Mouse (Mus musculus) heart, postnatal 0 days (tissue): ENCODE results near the gene Pofut1. TPM values are rescaled to one million over a fixed set of nuclear protein-coding genes. Genes with fewer than 3 reads are reported as not detected.

ENCODE experiments used
- ATAC-seq: fragments of 200-750 bp; cut with Nextera tagmentation; 2 replicates; pipeline ENCODE4 v1.8.0; 2017; ENCODE audit warnings: low read depth, moderate number of reproducible peaks, moderate library complexity; ENCODE audit not compliant: insufficient read depth
- DNase-seq: peaks from one replicate; pipeline ENCODE4 v3.0.0-alpha.2; 2016; ENCODE audit warnings: low spot score
- H3K27ac ChIP-seq: fragments of 300-500 bp; sonication (generic); 2 replicates; pipeline ENCODE4 v1.5.1; 2014; ENCODE audit warnings: low read depth, mild to moderate bottlenecking
- H3K27me3 ChIP-seq: fragments of 300-500 bp; sonication (generic); 2 replicates; pipeline ENCODE4 v1.6.1; 2014; ENCODE audit warnings: low read length, mixed read lengths; ENCODE audit not compliant: control insufficient read depth, insufficient read depth
- H3K36me3 ChIP-seq: fragments of 300-500 bp; sonication (generic); replicated peaks from 2 replicates; pipeline ENCODE4 v1.6.1; 2014; ENCODE audit warnings: low read length, mixed read lengths; ENCODE audit not compliant: control insufficient read depth, insufficient read depth
- H3K4me1 ChIP-seq: fragments of 300-500 bp; sonication (generic); 2 replicates; pipeline ENCODE4 v1.6.1; 2014; ENCODE audit warnings: antibody characterized with exemption; ENCODE audit not compliant: control insufficient read depth, insufficient read depth
- H3K4me2 ChIP-seq: fragments of 300-500 bp; sonication (generic); 2 replicates; pipeline ENCODE4 v1.6.1; 2014; ENCODE audit warnings: low read depth, mild to moderate bottlenecking, low read length, moderate library complexity
- H3K4me3 ChIP-seq: fragments of 300-500 bp; sonication (generic); 2 replicates; pipeline ENCODE4 v1.5.1; 2014; ENCODE audit warnings: low read depth, low read length
- H3K9ac ChIP-seq: fragments of 300-500 bp; sonication (generic); replicated peaks from 2 replicates; pipeline ENCODE4 v1.6.1; 2014; ENCODE audit warnings: low read depth, low read length, mixed read lengths
- H3K9me3 ChIP-seq: fragments of 300-500 bp; sonication (generic); replicated peaks from 2 replicates; pipeline ENCODE4 v1.6.1; 2016; ENCODE audit warnings: low read length; ENCODE audit not compliant: control insufficient read depth
- CTCF ChIP-seq: IDR thresholded peaks from 2 replicates; pipeline ENCODE4 v1.5.1; 2016; ENCODE audit warnings: antibody characterized with exemption, control low read depth, low read depth
- EP300 ChIP-seq: IDR thresholded peaks from 2 replicates; pipeline ENCODE4 v1.6.1; 2016; ENCODE audit warnings: antibody characterized with exemption, low read depth
- WGBS: fragments of 180-500 bp; shearing (Covaris S2); extraction: QIAGEN DNeasy Blood & Tissue Kit; methylation state at CpG from one replicate; pipeline ENCODE4 v1.1.7; 2014; 5-methylcytosine and 5-hydroxymethylcytosine counted together
- polyA plus RNA-seq: library from polyadenylated mRNA; unstranded; fragments of >200 nt; fragmentation: Nextera tagmentation; extraction: Ambion mirVana; gene quantifications from 2 replicates; pipeline ENCODE4 v1.2.1, GENCODE M21; 2015
- total RNA-seq: library from RNA; depleted of rRNA; stranded (reverse); fragments of >200 nt; gene quantifications from 2 replicates; pipeline ENCODE4 v1.2.3, GENCODE M21; 2014; ENCODE audit warnings: low replicate concordance

The Pofut1 gene
- total and polyA plus RNA-seq, 2 experiments from 2014 or later = 2.5 to 28.6 TPM

GRCm38 (mm10) chr2:153286524-153286923, 45.2 kb downstream of the Pofut1 start:
- H3K9me3 ChIP-seq = no peaks in the 10 kb centered on the region
- no peak overlapping the region for H3K4me2 ChIP-seq
- H3K27me3 ChIP-seq = no peaks in the 10 kb centered on the region
- no peak for DNase-seq
- peaks cover under 1% of the 10 kb centered on the region for H3K4me1 ChIP-seq
- no peak for ATAC-seq
- WGBS = 70% methylated on average over 4 of the region's 4 CpGs
- H3K4me3 ChIP-seq = no peak overlapping the region
- H3K9ac ChIP-seq = no peak overlapping the region
- TF ChIP-seq CTCF (no peak), EP300 (no peak)
- no peak overlapping the region for H3K27ac ChIP-seq
- H3K36me3 ChIP-seq = no peaks in the 10 kb centered on the region

GRCm38 (mm10) chr2:153287835-153288234, 46.5 kb downstream of the Pofut1 start:
- Histone ChIP-seq H3K27me3 (no peaks in the 10 kb centered on the region), H3K4me1 (peaks cover 13% of the 10 kb centered on the region), H3K9me3 (no peaks in the 10 kb centered on the region), H3K27ac (no peak overlapping the region), H3K4me2 (no peak overlapping the region), H3K9ac (no peak overlapping the region), H3K4me3 (no peak overlapping the region), H3K36me3 (no peaks in the 10 kb centered on the region)
- no peak for DNase-seq
- no peak for TF ChIP-seq EP300
- TF ChIP-seq CTCF = no peak
- 33% methylated on average over 6 of the region's 6 CpGs for WGBS
- no peak for ATAC-seq

DNA sequence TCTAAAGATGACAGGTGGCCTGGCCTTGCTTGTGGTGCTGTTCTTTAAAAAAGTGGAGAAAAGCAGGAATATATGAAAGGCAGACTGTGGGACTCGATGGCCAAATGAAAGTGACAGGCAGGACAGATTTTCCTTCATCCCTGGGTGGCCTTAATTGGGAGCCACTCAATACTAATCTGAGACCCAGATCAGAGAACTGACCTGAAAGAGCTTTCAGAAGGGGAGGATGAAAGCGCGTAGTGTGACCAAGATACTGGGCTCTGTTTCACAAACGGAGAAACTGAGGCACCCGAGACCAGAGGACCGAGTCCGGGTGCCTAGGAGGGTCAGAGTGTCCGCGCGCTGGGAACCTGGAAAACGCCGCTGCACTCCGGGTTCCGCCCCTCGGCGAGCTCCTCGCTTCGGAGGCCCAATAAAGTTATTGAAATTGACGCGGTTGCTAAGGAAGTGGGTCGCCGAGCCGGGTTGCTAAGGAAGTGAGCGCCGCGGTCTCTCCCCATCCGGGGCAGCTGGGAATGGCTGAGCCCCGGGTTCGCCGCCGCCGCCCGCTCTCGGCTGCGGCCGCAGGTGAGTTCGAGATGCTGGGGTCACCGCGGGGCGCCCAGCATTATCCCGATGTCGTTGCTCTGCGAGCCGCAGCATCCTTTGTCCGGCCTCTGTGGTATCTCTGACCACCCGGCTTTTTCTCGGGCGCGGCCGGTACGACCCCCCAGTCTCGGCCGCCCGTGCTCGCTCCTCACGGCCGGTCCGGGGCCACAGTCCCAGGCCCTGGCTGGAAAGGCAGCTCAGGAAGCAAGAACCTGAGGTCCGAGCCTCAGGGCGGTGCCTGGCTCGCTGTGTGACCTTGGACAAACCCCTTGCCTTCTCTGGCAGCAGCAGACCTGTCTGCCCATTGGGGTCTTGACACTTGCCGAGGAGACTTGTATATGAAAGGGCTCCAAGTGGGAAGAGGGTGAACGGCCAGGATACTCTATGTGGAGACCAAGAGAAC, 49.9 kb downstream of the Pofut1 start, which contains the start of gene Kif3b:
Gene Kif3b (plus strand): TSS at position 476 of the 991 bp plus-strand sequence.
- H3K27ac ChIP-seq = peak within 1 kb of the TSS; percentile 62
- under 1% methylated on average over 63 of the region's 63 CpGs for WGBS
- H3K4me2 ChIP-seq = peak within 1 kb of the TSS; percentile 96
- H3K9me3 ChIP-seq = no peaks in the 10 kb centered on the region
- DNase-seq = peak; percentile 88
- no peak for TF ChIP-seq CTCF
- TF ChIP-seq EP300 = peak; percentile 73; the same call in 1 of the 2 replicates
- ATAC-seq = peak; percentile 93
- H3K36me3 ChIP-seq = no peaks in the 10 kb centered on the region
- peaks cover 13% of the 10 kb centered on the region for H3K4me1 ChIP-seq
- H3K9ac ChIP-seq = peak within 1 kb of the TSS; percentile 90
- no peaks in the 10 kb centered on the region for H3K27me3 ChIP-seq
- H3K4me3 ChIP-seq = peak within 1 kb of the TSS; percentile 97

- 39% methylated on average over 7 of the region's 7 CpGs for WGBS
- TF ChIP-seq EP300 (no peak), CTCF (no peak)
- ATAC-seq = no peak
- H3K27me3 ChIP-seq = no peaks in the 10 kb centered on the region
- H3K4me3 ChIP-seq = peak overlapping the region; percentile 97
- H3K9me3 ChIP-seq = no peaks in the 10 kb centered on the region
- no peak overlapping the region for H3K27ac ChIP-seq
- H3K9ac ChIP-seq = peak overlapping the region; percentile 90; the same call in 1 of the 2 replicates
- H3K4me2 ChIP-seq = peak overlapping the region; percentile 96
- H3K4me1 ChIP-seq = peaks cover 13% of the 10 kb centered on the region
- DNase-seq = no peak
- H3K36me3 ChIP-seq = no peaks in the 10 kb centered on the region
Observed at GRCm38 (mm10) chr2:153292305-153292861, 51.0 kb downstream of the Pofut1 start.

DNA sequence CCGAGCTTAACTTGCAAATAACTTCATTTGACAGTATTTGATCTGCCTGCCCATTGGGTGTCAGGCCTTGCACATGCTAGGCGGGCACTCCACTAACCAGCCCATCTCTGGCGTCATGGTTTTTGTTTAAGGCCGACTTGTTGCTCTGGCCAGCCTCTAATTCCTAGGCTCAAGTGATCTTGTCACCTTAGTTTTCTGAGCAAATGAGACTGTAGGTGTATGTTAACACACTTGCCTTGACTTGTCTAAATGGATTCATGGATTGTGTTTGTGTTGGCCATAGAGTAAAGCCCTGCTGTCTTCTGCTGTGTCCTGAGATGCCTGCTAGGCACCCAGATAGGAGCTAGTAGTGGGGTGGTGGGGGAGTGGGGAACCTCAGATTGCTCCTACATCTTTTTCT, 53.9 kb downstream of the Pofut1 start:
- no peak for DNase-seq
- no peaks in the 10 kb centered on the region for H3K9me3 ChIP-seq
- H3K9ac ChIP-seq = no peak overlapping the region
- H3K4me3 ChIP-seq = no peak overlapping the region
- TF ChIP-seq CTCF (no peak), EP300 (no peak)
- 84% methylated on average over 4 of the region's 4 CpGs for WGBS
- H3K27ac ChIP-seq = no peak overlapping the region
- H3K36me3 ChIP-seq = no peaks in the 10 kb centered on the region
- ATAC-seq = no peak
- H3K27me3 ChIP-seq = no peaks in the 10 kb centered on the region
- H3K4me2 ChIP-seq = no peak overlapping the region
- peaks cover 13% of the 10 kb centered on the region for H3K4me1 ChIP-seq
